In genomic region chr13:95966791-95967190, GRCm38 (mm10) we compare ENCODE assay signal across 26 mouse cellular contexts.
A peak's percentile ranks its signal among the peaks of the same experiment; 100 is the strongest.
DNase-seq lines count a peak whose midpoint lies in the region; ATAC-seq and TF ChIP-seq lines count a peak whose summit lies in the region.
"Had no signal": no experiment of that assay in that cellular context is flagged by ENCODE, and none has a peak within 500 bp of the region (broad histone marks: within the 10 kb centered on the region; RNA-seq: fewer than 3 reads in every experiment).

No protein-coding gene starts in this region.

- H3K27ac ChIP-seq in embryonic facial prominence, embryonic 14.5 days (replicated peaks; ENCODE audit: low read depth, low read length): no peak overlapping the region
- H3K27ac ChIP-seq: embryonic facial prominence, embryonic 12.5 days; forebrain, embryonic 12.5 days; hindbrain, embryonic 12.5 days; hindbrain, postnatal 0 days had no signal

- intact Hi-C loops in left cerebral cortex, postnatal 4 days (cut with DNase I): no loop called here

- no peaks in the 10 kb centered on the region for H3K4me1 ChIP-seq in lung, adult 2 months (ENCODE audit: control insufficient read depth, insufficient read depth, low read length)
- H3K4me1 ChIP-seq in embryonic facial prominence, embryonic 14.5 days (ENCODE audit: control insufficient read depth, insufficient read depth, low read length): peaks cover 27% of the 10 kb centered on the region

- H3K4me3 ChIP-seq in lung, adult 2 months (replicated peaks; ENCODE audit: extremely low read depth, low read depth, low read length): no peak overlapping the region
- no peak overlapping the region for H3K4me3 ChIP-seq in embryonic facial prominence, embryonic 14.5 days (ENCODE audit: low read depth, low read length)
- H3K4me3 ChIP-seq: embryonic facial prominence, embryonic 12.5 days; forebrain, embryonic 12.5 days; hindbrain, embryonic 12.5 days had no signal

- H3K27me3 ChIP-seq in embryonic facial prominence, embryonic 14.5 days (replicated peaks; ENCODE audit: control insufficient read depth, insufficient read depth, low read length): no peaks in the 10 kb centered on the region
- H3K27me3 ChIP-seq: embryonic facial prominence, embryonic 12.5 days; forebrain, embryonic 12.5 days; hindbrain, embryonic 12.5 days had no signal

- H3K36me3 ChIP-seq in embryonic facial prominence, embryonic 14.5 days (ENCODE audit: control insufficient read depth, insufficient read depth, low read length): no peaks in the 10 kb centered on the region
- H3K36me3 ChIP-seq: embryonic facial prominence, embryonic 12.5 days; forebrain, embryonic 12.5 days; hindbrain, embryonic 12.5 days had no signal

- H3K9ac ChIP-seq in embryonic facial prominence, embryonic 14.5 days (ENCODE audit: low read depth, low read length): no peak overlapping the region
- H3K9ac ChIP-seq: embryonic facial prominence, embryonic 12.5 days; forebrain, embryonic 12.5 days; forebrain, postnatal 0 days; hindbrain, embryonic 12.5 days had no signal

- ATAC-seq in embryonic facial prominence, embryonic 14.5 days (ENCODE audit: low read depth): no peak
- ATAC-seq: CD4-positive, CD25-positive, alpha-beta regulatory T cell, adult 4 months; forebrain, postnatal 0 days; hindbrain, postnatal 0 days; intestine, postnatal 0 days; midbrain, embryonic 16.5 days had no signal

- H3K4me2 ChIP-seq in embryonic facial prominence, embryonic 14.5 days (ENCODE audit: low read depth, low read length): no peak overlapping the region
- H3K4me2 ChIP-seq: embryonic facial prominence, embryonic 12.5 days; forebrain, embryonic 12.5 days; heart, embryonic 11.5 days; hindbrain, embryonic 12.5 days; midbrain, embryonic 11.5 days had no signal

- no peak for TF ChIP-seq POLR2A in lung, adult 2 months (IDR thresholded peaks at IDR 0.05; ENCODE audit: borderline replicate concordance, extremely low read depth, low read depth, low read length)

- WGBS in lung, adult 2 months: 66% methylated on average over 6 of the region's 6 CpGs
- WGBS in embryonic facial prominence, embryonic 14.5 days: 44% methylated on average over 6 of the region's 6 CpGs

- TF ChIP-seq CTCF in lung, adult 2 months (IDR thresholded peaks at IDR 0.05; ENCODE audit: insufficient read depth, low read length): no peak

- no peaks in the 10 kb centered on the region for H3K9me3 ChIP-seq in embryonic facial prominence, embryonic 14.5 days (ENCODE audit: control insufficient read depth, low read length)
- H3K9me3 ChIP-seq: embryonic facial prominence, embryonic 12.5 days; forebrain, embryonic 12.5 days; hindbrain, embryonic 12.5 days had no signal

- DNase-seq in left cerebral cortex, adult 11 months (ENCODE audit: low spot score): peak; percentile 25
- DNase-seq in left cerebral cortex, postnatal 4 days: no peak
- peak; percentile 18 for DNase-seq in lung, postnatal 36 days
- DNase-seq in lung, adult 2 months: no peak
- peak; percentile 41 for DNase-seq in embryonic facial prominence, embryonic 14.5 days (ENCODE audit: low spot score)
- DNase-seq in adrenal gland, postnatal 25 days: no peak
- DNase-seq in cerebellum, adult 9-10 months: no peak
- DNase-seq: adrenal gland, postnatal 14 days; cerebellum, adult 2 months; cerebellum, postnatal 25 days; forebrain, postnatal 0 days; gastrocnemius, postnatal 25 days; heart, adult 11 months; heart, postnatal 36 days; kidney, adult 9 months; kidney, postnatal 10 days; lung, postnatal 14 days had no signal

Comparison
In these comparisons a context has a peak if more than half of its experiments do, and no peak if none do; other contexts are left out.
1. DNase-seq: peak in left cerebral cortex, adult 11 months (single experiment), lung, postnatal 36 days (single experiment) and embryonic facial prominence, embryonic 14.5 days (single experiment); none in left cerebral cortex, postnatal 4 days (single experiment), lung, adult 2 months (single experiment), adrenal gland, postnatal 25 days (single experiment) and cerebellum, adult 9-10 months (single experiment).